Mouse (Mus musculus): ENCODE data around the gene Lamtor1. TPM values are rescaled to one million over a fixed set of nuclear protein-coding genes. Genes with fewer than 3 reads are reported as not detected.
A peak's percentile ranks its signal among the peaks of the same experiment; 100 is the strongest.

Lamtor1 gene
- 130 and 156 TPM in 2 replicates for total RNA-seq (2014; rRNA removed)
- 167 and 181 TPM in 2 replicates for polyA plus RNA-seq (2015; fragmentation: Nextera tagmentation; extraction: Ambion mirVana)

GRCm38 (mm10) chr7:101905561-101906286 is at the start of gene Lamtor1:
Gene Lamtor1 (plus strand): TSS chr7:101905904.
- H3K27me3 ChIP-seq (ENCODE audit: insufficient read depth, low read length), result no peaks in the 10 kb centered on the region
- H3K4me2 ChIP-seq (ENCODE audit: low read depth, low read length), result peak within 1 kb of the TSS; percentile 66
- H3K9ac ChIP-seq (replicated peaks; ENCODE audit: low read length), result peak within 1 kb of the TSS; percentile 76
- TF ChIP-seq CTCF (IDR thresholded peaks at IDR 0.05; ENCODE audit: low read depth), result peak; percentile 21; the same call in 1 of the 2 replicates
- DNase-seq (ENCODE audit: low spot score) (peak; percentile 100), ATAC-seq (peak; percentile 99)
- no peaks in the 10 kb centered on the region; the same call in 1 of the 2 replicates for H3K4me1 ChIP-seq (ENCODE audit: insufficient read depth, low read length)
- H3K9me3 ChIP-seq (ENCODE audit: low read length), result no peaks in the 10 kb centered on the region
- H3K36me3 ChIP-seq (ENCODE audit: insufficient read depth, low read length), result peaks cover 10% of the 10 kb centered on the region
- H3K4me3 ChIP-seq (ENCODE audit: low read length), result peak within 1 kb of the TSS; percentile 78
- peak within 1 kb of the TSS; percentile 93 for H3K27ac ChIP-seq
- WGBS, result under 1% methylated on average over 59 of the region's 61 CpGs

GRCm38 (mm10) chr7:101857094-101857493 is 48.6 kb upstream of the Lamtor1 start, which contains the start of gene Folr2:
Gene Folr2 (minus strand): TSS chr7:101857194.
- Histone ChIP-seq H3K4me2 (ENCODE audit: low read depth, low read length) (no peak within 1 kb of the TSS), H3K27ac (no peak within 1 kb of the TSS), H3K27me3 (ENCODE audit: insufficient read depth, low read length) (no peaks in the 10 kb centered on the region), H3K4me1 (ENCODE audit: insufficient read depth, low read length) (no peaks in the 10 kb centered on the region), H3K36me3 (ENCODE audit: insufficient read depth, low read length) (no peaks in the 10 kb centered on the region), H3K9me3 (ENCODE audit: low read length) (no peaks in the 10 kb centered on the region), H3K4me3 (ENCODE audit: low read length) (no peak within 1 kb of the TSS), H3K9ac (replicated peaks; ENCODE audit: low read length) (no peak within 1 kb of the TSS)
- no peak for TF ChIP-seq CTCF (IDR thresholded peaks at IDR 0.05; ENCODE audit: low read depth)
- no peak for DNase-seq (ENCODE audit: low spot score)
- ATAC-seq, result no peak
- WGBS, result 92% methylated on average over 4 of the region's 4 CpGs

- no peaks in the 10 kb centered on the region for H3K4me1 ChIP-seq (ENCODE audit: insufficient read depth, low read length)
- H3K4me2 ChIP-seq (ENCODE audit: low read depth, low read length), result no peak overlapping the region
- TF ChIP-seq CTCF (IDR thresholded peaks at IDR 0.05; ENCODE audit: low read depth), result no peak
- no peaks in the 10 kb centered on the region for H3K9me3 ChIP-seq (ENCODE audit: low read length)
- H3K9ac ChIP-seq (replicated peaks; ENCODE audit: low read length), result no peak overlapping the region
- no peaks in the 10 kb centered on the region for H3K36me3 ChIP-seq (ENCODE audit: insufficient read depth, low read length)
- H3K27ac ChIP-seq, result no peak overlapping the region
- ATAC-seq (no peak), DNase-seq (ENCODE audit: low spot score) (no peak)
- H3K4me3 ChIP-seq (ENCODE audit: low read length), result no peak overlapping the region
- H3K27me3 ChIP-seq (ENCODE audit: insufficient read depth, low read length), result no peaks in the 10 kb centered on the region
- 83% methylated on average over 9 of the region's 9 CpGs for WGBS
Measured at GRCm38 (mm10) chr7:101858362-101858761, 47.3 kb upstream of the Lamtor1 start.

GRCm38 (mm10) chr7:101860978-101861377 is 44.7 kb upstream of the Lamtor1 start:
- Histone ChIP-seq H3K4me2 (ENCODE audit: low read depth, low read length) (no peak overlapping the region), H3K9me3 (ENCODE audit: low read length) (no peaks in the 10 kb centered on the region), H3K4me3 (ENCODE audit: low read length) (no peak overlapping the region), H3K9ac (replicated peaks; ENCODE audit: low read length) (no peak overlapping the region), H3K36me3 (ENCODE audit: insufficient read depth, low read length) (no peaks in the 10 kb centered on the region), H3K27ac (no peak overlapping the region), H3K4me1 (ENCODE audit: insufficient read depth, low read length) (no peaks in the 10 kb centered on the region), H3K27me3 (ENCODE audit: insufficient read depth, low read length) (no peaks in the 10 kb centered on the region)
- TF ChIP-seq CTCF (IDR thresholded peaks at IDR 0.05; ENCODE audit: low read depth), result no peak
- no peak for ATAC-seq
- no peak for DNase-seq (ENCODE audit: low spot score)

GRCm38 (mm10) chr7:101862291-101862690 is 43.4 kb upstream of the Lamtor1 start:
- 70% methylated on average over 3 of the region's 3 CpGs for WGBS
- no peaks in the 10 kb centered on the region for H3K36me3 ChIP-seq (ENCODE audit: insufficient read depth, low read length)
- no peaks in the 10 kb centered on the region for H3K27me3 ChIP-seq (ENCODE audit: insufficient read depth, low read length)
- no peak for ATAC-seq
- H3K9ac ChIP-seq (replicated peaks; ENCODE audit: low read length), result no peak overlapping the region
- no peak for TF ChIP-seq CTCF (IDR thresholded peaks at IDR 0.05; ENCODE audit: low read depth)
- no peak overlapping the region for H3K4me2 ChIP-seq (ENCODE audit: low read depth, low read length)
- H3K4me1 ChIP-seq (ENCODE audit: insufficient read depth, low read length), result no peaks in the 10 kb centered on the region
- no peak overlapping the region for H3K4me3 ChIP-seq (ENCODE audit: low read length)
- no peaks in the 10 kb centered on the region for H3K9me3 ChIP-seq (ENCODE audit: low read length)
- no peak overlapping the region for H3K27ac ChIP-seq
- DNase-seq (ENCODE audit: low spot score), result no peak

GRCm38 (mm10) chr7:101863415-101863814 is 42.3 kb upstream of the Lamtor1 start, which contains the start of gene Anapc15:
Gene Anapc15 (plus strand): TSS chr7:101863715.
- 82% methylated on average over 3 of the region's 3 CpGs for WGBS
- H3K9me3 ChIP-seq (ENCODE audit: low read length), result no peaks in the 10 kb centered on the region
- no peak within 1 kb of the TSS for H3K4me2 ChIP-seq (ENCODE audit: low read depth, low read length)
- DNase-seq (ENCODE audit: low spot score) (no peak), ATAC-seq (no peak)
- no peak within 1 kb of the TSS for H3K9ac ChIP-seq (replicated peaks; ENCODE audit: low read length)
- H3K36me3 ChIP-seq (ENCODE audit: insufficient read depth, low read length), result no peaks in the 10 kb centered on the region
- no peaks in the 10 kb centered on the region for H3K4me1 ChIP-seq (ENCODE audit: insufficient read depth, low read length)
- no peak for TF ChIP-seq CTCF (IDR thresholded peaks at IDR 0.05; ENCODE audit: low read depth)
- no peak within 1 kb of the TSS for H3K27ac ChIP-seq
- no peak within 1 kb of the TSS for H3K4me3 ChIP-seq (ENCODE audit: low read length)
- H3K27me3 ChIP-seq (ENCODE audit: insufficient read depth, low read length), result no peaks in the 10 kb centered on the region

Measured in hindbrain, postnatal 0 days (tissue).